Mouse (Mus musculus): ENCODE results near the gene Crot. TPM values are rescaled to one million over a fixed set of nuclear protein-coding genes. Genes with fewer than 3 reads are reported as not detected.

Gene Crot
- polyA plus RNA-seq, 1 experiment from 2014 or later = 21.4 TPM

GRCm38 (mm10) chr5:8928440-8928839 lies 68.7 kb downstream of the Crot start:
- no peaks in the 10 kb centered on the region for H3K36me3 ChIP-seq
- no peak for ATAC-seq (replicated peaks)
- 94% methylated on average over 9 of the region's 9 CpGs for WGBS

GRCm38 (mm10) chr5:8917069-8917468 lies 80.1 kb downstream of the Crot start:
- Histone ChIP-seq H3K9me3 (no peaks in the 10 kb centered on the region), H3K9ac (replicated peaks) (no peak overlapping the region), H3K4me1 (no peaks in the 10 kb centered on the region), H3K4me3 (no peak overlapping the region), H3K36me3 (no peaks in the 10 kb centered on the region), H3K27ac (replicated peaks) (no peak overlapping the region), H3K4me2 (replicated peaks) (no peak overlapping the region), H3K27me3 (no peaks in the 10 kb centered on the region)
- 82% methylated on average over 6 of the region's 6 CpGs for WGBS
- no peak for ATAC-seq (replicated peaks)

More at GRCm38 (mm10) chr5:8928440-8928839, 68.7 kb downstream of the Crot start:
- Histone ChIP-seq H3K4me2 (replicated peaks) (no peak overlapping the region), H3K4me3 (no peak overlapping the region), H3K27ac (replicated peaks) (no peak overlapping the region), H3K9ac (replicated peaks) (no peak overlapping the region), H3K4me1 (no peaks in the 10 kb centered on the region), H3K27me3 (no peaks in the 10 kb centered on the region), H3K9me3 (peaks cover 3% of the 10 kb centered on the region; the same call in 1 of the 2 replicates)

GRCm38 (mm10) chr5:8916400-8916799 lies 80.7 kb downstream of the Crot start:
- WGBS = 83% methylated on average over 2 of the region's 2 CpGs
- ATAC-seq (replicated peaks) = no peak
- no peak overlapping the region for H3K4me3 ChIP-seq
- no peaks in the 10 kb centered on the region for H3K36me3 ChIP-seq
- H3K27me3 ChIP-seq = no peaks in the 10 kb centered on the region
- H3K4me2 ChIP-seq (replicated peaks) = no peak overlapping the region
- no peaks in the 10 kb centered on the region for H3K4me1 ChIP-seq
- H3K9ac ChIP-seq (replicated peaks) = no peak overlapping the region
- no peaks in the 10 kb centered on the region for H3K9me3 ChIP-seq
- no peak overlapping the region for H3K27ac ChIP-seq (replicated peaks)

Other genes starting within 250 kb of the Crot start
- gene Abcb1b, start 199.2 kb downstream of the Crot start, polyA plus RNA-seq (2015; fragmentation: Nextera tagmentation; extraction: Ambion mirVana) = 0.78 and 1.1 TPM in 2 replicates
- gene Abcb4, start 103.6 kb downstream of the Crot start, polyA plus RNA-seq (2015; fragmentation: Nextera tagmentation; extraction: Ambion mirVana) = 0.66 and 0.85 TPM in 2 replicates
- gene Tmem243, start 103.3 kb upstream of the Crot start, polyA plus RNA-seq (2015; fragmentation: Nextera tagmentation; extraction: Ambion mirVana) = 13.1 and 13.7 TPM in 2 replicates
- gene Dmtf1, start 164.5 kb upstream of the Crot start, polyA plus RNA-seq (2015; fragmentation: Nextera tagmentation; extraction: Ambion mirVana) = 67.9 and 68.2 TPM in 2 replicates

Measured in forebrain, embryonic 15.5 days (tissue).